Mouse (Mus musculus): ENCODE data around the gene Cacna1c.

- TF ChIP-seq EP300 (IDR thresholded peaks at IDR 0.05; ENCODE audit: low read depth), result no peak
- no peak for TF ChIP-seq CTCF (IDR thresholded peaks at IDR 0.05; ENCODE audit: low read depth)
Measured at GRCm38 (mm10) chr6:118621866-118622265, 574.4 kb downstream of the Cacna1c start.

Data from liver, postnatal 0 days (tissue).